Mouse (Mus musculus) adrenal gland, postnatal 4 days (tissue): ENCODE results near the gene Ces1d. TPM values are rescaled to one million over a fixed set of nuclear protein-coding genes. Genes with fewer than 3 reads are reported as not detected.
"Not testable (repeated sequence)": the region's sequence is repeated elsewhere in the genome, so short reads cannot be mapped to it uniquely, and the experiment has no call there.

Experiments
- DNase-seq, 2 experiments: peaks; one replicate each; pipeline ENCODE4 v3.0.0; 2021 to 2022; ENCODE audit warnings: low spot score in 2 of 2, mixed read lengths in 2 of 2
- long read RNA-seq, 2 experiments: library from polyadenylated mRNA; stranded (forward); transcript quantifications; one replicate each; pipeline ENCODE4 v2.0.0; 2021
- total RNA-seq, 2 experiments: library from RNA; stranded (reverse); gene quantifications; 2 replicates each; pipeline ENCODE4 v1.2.3; 2021

The Ces1d gene
- 10 to 100 TPM; 10.9 to 26.2 TPM for total RNA-seq
- long read RNA-seq, experiment 1, transcript Ces1d-201 (14 exons, 2,004 nt): major isoform, 17 of 22 reads
- long read RNA-seq, experiment 1, partial matches to known transcripts: 0 of 22 reads
- long read RNA-seq, experiment 1, other reads (novel, unspliced or antisense): 4 of 22 reads
- long read RNA-seq, experiment 2, partial matches to known transcripts: 0 of 4 reads
- long read RNA-seq, experiment 2, other reads (novel, unspliced or antisense): 1 of 4 reads

GRCm38 (mm10) chr8:93197685-93198525 lies at the start of gene Ces1d:
Gene Ces1d (minus strand): TSS chr8:93197838.
- no peak for DNase-seq

DNA sequence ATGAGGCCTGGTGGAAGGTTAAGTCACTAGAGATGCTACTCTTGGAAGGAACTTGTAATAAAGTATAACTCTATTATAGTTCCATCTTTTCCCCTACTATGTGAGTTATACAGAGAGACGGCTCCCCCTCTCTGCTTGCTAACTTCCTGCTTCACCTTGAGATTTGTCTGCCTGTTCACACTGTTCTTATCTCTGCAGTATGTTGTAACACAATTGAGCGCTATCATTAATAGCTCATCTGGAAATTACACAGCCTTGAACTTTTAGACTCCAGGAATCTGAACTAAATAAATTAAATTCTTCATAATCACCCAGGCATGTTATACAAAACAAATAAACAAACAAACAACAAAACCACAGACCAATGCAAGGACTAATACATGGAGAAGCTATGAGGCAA lies 48.4 kb upstream of the Ces1d start:
- no peak for DNase-seq

DNA sequence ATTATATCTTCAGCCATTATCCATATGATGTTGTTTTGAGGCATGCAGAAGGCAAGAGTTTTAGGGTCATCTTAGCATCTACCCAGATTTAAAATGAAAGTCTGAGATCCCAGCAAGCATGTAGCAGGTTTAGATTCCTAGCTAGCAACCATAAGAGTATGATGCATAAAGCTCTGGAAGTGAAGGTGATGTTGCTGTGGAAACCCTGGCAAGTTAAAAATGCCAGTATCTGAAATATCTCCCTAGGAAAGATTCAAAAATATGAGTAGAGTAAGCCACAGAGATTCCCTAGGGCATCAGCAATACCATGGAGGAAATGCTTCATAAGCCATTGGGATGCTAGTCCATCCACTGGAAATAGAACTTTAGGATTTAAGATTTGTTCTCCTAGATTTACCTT lies 42.2 kb upstream of the Ces1d start:
- DNase-seq: no peak

DNA sequence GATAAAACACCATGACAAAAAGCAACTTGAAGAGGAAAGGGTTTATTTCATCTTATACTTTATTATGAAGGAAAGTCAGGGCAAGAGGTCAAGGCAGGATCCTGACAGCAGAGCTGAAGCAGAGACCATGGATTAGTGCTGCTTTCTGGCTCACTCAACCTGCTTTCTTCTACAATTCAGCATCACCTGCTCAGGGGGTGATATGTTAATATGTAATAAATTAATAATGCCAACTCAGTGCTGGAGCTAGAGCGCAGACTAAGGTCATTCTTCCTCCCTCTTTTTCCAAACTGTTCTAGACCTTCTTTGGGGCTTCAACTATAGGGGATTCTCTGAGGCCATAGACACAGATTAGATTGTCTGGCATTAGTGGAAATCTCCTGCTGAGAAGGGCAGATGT lies 38.0 kb upstream of the Ces1d start:
- DNase-seq: no peak

GRCm38 (mm10) chr8:93234706-93235105 lies 37.1 kb upstream of the Ces1d start:
- no peak for DNase-seq

GRCm38 (mm10) chr8:93234068-93234467 lies 36.4 kb upstream of the Ces1d start:
- no peak for DNase-seq

- no peak for DNase-seq
Observed at GRCm38 (mm10) chr8:93229446-93229845, 31.8 kb upstream of the Ces1d start, which contains the start of gene Ces1e. Gene Ces1e (minus strand): TSS chr8:93229619.

DNA sequence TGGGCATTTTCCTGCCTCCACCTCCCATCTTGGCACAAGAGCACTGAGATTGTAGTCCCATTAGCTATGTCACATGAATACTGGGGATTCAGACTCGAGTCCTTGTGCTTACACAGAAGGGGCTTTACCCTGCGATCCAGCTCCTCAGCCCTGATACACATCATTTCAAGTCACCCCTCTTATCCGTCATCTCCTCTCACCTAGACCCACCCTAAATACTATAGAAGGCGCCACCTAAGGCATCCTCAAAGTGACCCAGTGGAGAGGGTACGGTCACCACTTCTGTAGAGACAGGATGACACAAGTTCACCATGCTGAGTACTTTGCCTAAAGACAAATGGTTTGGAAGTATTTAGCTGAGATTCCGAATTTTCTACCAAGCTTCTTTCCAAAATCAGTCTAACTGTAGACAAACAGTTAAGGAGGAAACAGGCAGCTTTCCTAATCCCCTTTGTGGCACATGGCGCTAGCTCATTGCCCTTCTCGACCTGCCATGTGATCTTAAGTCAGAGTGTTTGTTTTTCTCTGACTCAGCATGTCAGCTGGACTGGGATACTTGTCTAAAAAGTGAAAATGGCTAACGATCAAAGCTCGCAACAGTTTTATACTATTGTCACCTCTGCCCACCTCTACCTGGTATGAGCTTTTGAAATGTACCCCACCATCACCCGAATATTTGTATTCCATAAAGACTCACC lies 31.2 kb upstream of the Ces1d start:
- DNase-seq: no peak

GRCm38 (mm10) chr8:93226471-93226870 lies 28.8 kb upstream of the Ces1d start:
- not testable (repeated sequence) for DNase-seq

DNA sequence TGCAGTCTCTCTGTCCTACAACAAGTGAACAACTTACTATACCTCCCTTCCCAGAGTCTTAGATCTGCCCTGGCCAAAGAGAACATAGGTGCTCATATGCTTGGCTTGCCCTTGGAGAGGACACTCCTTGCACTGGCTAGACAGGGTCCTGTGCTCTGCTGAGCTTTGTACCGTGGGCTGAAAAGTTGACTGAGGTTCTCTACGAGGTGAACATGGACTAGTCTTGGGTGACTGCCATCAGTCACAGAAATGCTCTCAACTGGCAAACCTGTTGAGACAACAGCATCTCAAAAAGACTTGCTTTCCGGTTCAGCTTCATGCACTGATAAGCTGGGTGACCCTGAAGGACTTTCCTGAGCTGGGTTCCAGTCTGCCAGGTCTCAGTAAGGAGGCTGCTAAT lies 24.3 kb upstream of the Ces1d start:
- DNase-seq: no peak

DNA sequence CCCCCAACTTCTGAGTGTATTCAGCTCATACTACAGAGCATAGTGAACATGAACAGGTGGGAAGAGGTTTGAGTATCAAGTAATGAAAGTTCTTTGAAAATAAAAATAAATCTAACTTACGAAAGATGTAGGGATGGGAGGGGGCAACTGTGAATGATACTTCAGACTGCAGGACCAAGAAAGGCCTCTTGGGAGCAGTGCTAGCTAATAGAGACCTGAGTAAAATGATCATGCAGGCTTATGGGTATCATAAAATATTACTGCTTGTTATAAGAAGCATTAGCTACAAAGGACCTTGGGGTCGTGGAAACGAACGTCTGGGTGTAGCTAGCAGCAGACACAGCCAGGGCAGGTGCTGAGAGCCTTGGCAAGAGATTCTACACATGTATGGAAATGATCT lies 20.2 kb upstream of the Ces1d start:
- DNase-seq: no peak

- no peak for DNase-seq
Observed at GRCm38 (mm10) chr8:93217375-93217774, 19.7 kb upstream of the Ces1d start.

DNA sequence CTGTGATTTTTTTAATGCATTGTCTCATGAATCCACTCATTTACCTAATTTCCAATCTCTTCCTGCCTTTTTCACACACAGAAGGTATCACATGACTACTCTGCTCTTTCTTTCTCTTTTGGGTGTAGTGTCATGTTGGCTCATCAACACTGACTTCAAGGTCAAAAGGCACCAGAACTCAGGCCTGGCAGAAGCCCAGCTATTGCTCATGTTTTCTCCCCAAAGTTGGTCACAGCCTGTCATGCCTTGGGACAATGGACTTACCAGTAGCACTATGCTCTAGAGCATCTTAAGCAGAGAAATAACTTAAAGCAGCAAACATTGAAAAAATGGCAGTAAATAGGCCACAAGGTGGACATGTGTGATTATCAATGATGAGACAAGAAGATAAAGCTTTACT lies 13.5 kb upstream of the Ces1d start:
- no peak for DNase-seq

GRCm38 (mm10) chr8:93199146-93199545 lies 1.5 kb upstream of the Ces1d start:
- DNase-seq: not testable (repeated sequence)

GRCm38 (mm10) chr8:93196436-93196835 lies 1.2 kb downstream of the Ces1d start:
- no peak for DNase-seq

GRCm38 (mm10) chr8:93180581-93181129 lies 17.0 kb downstream of the Ces1d start:
- no peak for DNase-seq

DNA sequence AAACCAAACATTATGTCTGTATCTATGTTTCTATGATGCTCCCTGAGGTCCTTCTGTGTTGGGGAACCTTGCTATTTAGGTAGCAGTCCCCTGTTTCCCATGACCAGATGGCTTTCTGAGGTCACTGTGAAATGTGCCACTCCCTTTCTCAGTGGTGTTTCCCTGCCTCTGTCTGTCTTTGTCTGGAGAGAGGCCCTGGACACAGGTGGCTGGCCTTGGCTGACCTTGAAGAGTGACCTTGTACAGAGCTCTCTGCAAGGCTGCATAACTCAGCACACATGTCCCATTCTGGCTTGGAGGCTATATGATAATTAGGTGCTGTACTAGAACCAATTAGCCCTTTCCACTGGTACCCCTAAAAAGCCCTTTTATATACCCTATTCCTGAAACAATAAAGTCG lies 21.0 kb downstream of the Ces1d start:
- no peak for DNase-seq

DNA sequence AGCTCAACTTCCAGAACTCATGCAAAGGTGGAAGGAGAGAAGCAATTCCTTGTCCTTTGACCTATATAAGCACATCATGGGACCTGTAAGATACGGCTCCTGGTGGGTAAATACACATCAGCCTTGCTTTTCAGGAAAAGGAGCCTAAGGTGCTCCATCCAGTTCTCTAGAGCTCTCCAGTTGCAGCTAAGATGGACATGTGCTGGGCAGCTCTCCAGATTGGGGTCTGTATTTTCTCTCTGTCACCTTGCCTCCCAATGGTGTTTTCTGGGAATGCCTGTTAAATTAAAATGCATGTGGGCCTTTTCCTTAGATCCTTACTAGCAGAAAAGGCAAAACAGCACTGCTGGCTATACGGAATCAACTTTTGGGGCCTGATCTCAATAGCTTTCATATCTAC lies 23.1 kb downstream of the Ces1d start:
- no peak for DNase-seq

DNA sequence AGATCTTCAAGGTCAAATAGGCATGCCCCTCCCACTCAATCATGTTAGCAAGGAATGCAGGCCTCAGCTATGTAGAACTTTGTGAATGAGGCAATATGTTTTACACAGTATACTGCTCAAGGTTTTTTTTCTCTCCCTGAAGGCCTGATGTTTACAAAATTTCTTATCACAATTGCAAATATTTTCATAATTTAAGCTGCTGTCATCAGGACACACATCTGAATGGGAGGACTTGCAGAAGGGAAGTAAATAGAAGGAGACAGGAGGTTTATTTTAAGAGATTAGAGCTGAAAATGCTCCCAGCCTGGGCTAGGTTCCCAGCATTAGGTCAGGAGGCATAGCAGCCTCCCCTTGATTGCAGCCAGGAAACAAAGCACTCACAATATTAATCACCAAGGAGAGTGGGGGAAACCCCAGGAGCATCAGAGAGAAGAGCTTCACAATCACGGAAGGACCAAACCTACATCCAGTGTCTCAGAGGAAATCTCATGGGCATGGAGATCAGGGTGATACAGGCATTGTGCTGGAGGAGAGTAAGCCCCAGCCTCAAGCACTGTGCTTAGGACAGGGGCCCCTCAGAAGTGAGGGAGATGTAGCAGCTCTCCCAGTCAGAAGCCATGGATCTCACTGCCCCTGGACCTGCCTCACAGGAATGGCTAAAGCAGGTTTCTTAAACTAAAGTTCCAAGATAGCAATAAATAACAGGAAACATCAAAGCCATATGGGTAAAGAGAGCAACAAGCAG lies 25.6 kb downstream of the Ces1d start:
- no peak for DNase-seq

- no peak for DNase-seq
Observed at GRCm38 (mm10) chr8:93163363-93163762, 34.3 kb downstream of the Ces1d start.

GRCm38 (mm10) chr8:93151401-93151800 lies 46.2 kb downstream of the Ces1d start:
- DNase-seq: no peak
